Mouse (Mus musculus) forebrain, embryonic 12.5 days (tissue): Measurements from ENCODE around the gene Rbm6. TPM values are rescaled to one million over a fixed set of nuclear protein-coding genes. Genes with fewer than 3 reads are reported as not detected.

Source experiments
- ATAC-seq: fragments of 200-750 bp; cut with Nextera tagmentation; 2 replicates; pipeline ENCODE4 v1.8.0; 2017; ENCODE audit warnings: moderate TSS enrichment; ENCODE audit not compliant: low FRiP score
- H3K27ac ChIP-seq: fragments of 300-500 bp; sonication (generic); 2 replicates; pipeline ENCODE4 v1.5.1; 2016; ENCODE audit warnings: mild to moderate bottlenecking
- H3K27me3 ChIP-seq: fragments of 300-500 bp; sonication (generic); 2 replicates; pipeline ENCODE4 v1.6.1; 2016; ENCODE audit warnings: mild to moderate bottlenecking
- H3K36me3 ChIP-seq: fragments of 300-500 bp; sonication (generic); replicated peaks from 2 replicates; pipeline ENCODE4 v1.6.1; 2016; ENCODE audit warnings: mild to moderate bottlenecking
- H3K4me1 ChIP-seq: fragments of 300-500 bp; sonication (generic); 2 replicates; pipeline ENCODE4 v1.6.1; 2016
- H3K4me2 ChIP-seq: fragments of 300-500 bp; sonication (generic); 2 replicates; pipeline ENCODE4 v1.6.1; 2016; ENCODE audit warnings: mild to moderate bottlenecking, moderate library complexity
- H3K4me3 ChIP-seq: fragments of 300-500 bp; sonication (generic); replicated peaks from 2 replicates; pipeline ENCODE4 v1.5.1; 2016; ENCODE audit warnings: mild to moderate bottlenecking
- H3K9ac ChIP-seq: fragments of 300-500 bp; sonication (generic); 2 replicates; pipeline ENCODE4 v1.6.1; 2016; ENCODE audit warnings: mild to moderate bottlenecking
- H3K9me3 ChIP-seq: fragments of 300-500 bp; sonication (generic); 2 replicates; pipeline ENCODE4 v1.6.1; 2016
- WGBS: fragments of 180-500 bp; shearing (Covaris S2); methylation state at CpG from one replicate; pipeline ENCODE4 v1.1.7; 2016; 5-methylcytosine and 5-hydroxymethylcytosine counted together
- polyA plus RNA-seq: library from polyadenylated mRNA; unstranded; fragments of >200 nt; fragmentation: Nextera tagmentation; extraction: Ambion mirVana; gene quantifications from 2 replicates; pipeline ENCODE4 v1.2.1, GENCODE M21; 2016

The Rbm6 gene
- 136 and 137 TPM in 2 replicates for polyA plus RNA-seq

DNA sequence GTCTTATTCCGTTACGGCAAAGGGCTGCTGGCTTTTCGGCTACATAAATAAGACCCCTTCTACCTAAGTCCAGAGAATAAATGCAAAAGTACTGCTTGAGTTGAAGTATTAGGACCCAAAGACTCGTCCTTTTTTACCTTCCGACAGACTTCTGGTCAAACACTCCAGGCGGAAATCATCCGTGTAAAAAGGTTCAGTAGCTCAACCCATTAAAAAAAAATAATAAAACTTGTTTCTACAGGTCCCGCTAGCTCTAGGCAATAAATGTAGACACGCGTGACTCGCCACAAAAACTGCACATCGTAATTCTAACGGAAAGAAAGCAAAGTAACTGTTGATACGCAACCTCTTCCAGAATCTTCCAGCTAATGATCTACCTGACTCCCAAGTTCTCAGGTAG is at the start of gene Rbm6:
TSS of gene Rbm6 (minus strand) at position 101 of the 400 bp plus-strand sequence.
- no peak for ATAC-seq
- Histone ChIP-seq H3K9ac (peak within 1 kb of the TSS; percentile 98), H3K9me3 (no peaks in the 10 kb centered on the region), H3K27ac (peak within 1 kb of the TSS; percentile 97), H3K4me2 (peak within 1 kb of the TSS; percentile 84), H3K4me3 (peak within 1 kb of the TSS; percentile 98), H3K4me1 (peaks cover 20% of the 10 kb centered on the region), H3K27me3 (no peaks in the 10 kb centered on the region), H3K36me3 (0 out of 2 replicates have a peak, but pooled peaks cover 4% of the 10 kb centered on the region)
- WGBS: 12% methylated on average over 14 of the region's 14 CpGs

DNA sequence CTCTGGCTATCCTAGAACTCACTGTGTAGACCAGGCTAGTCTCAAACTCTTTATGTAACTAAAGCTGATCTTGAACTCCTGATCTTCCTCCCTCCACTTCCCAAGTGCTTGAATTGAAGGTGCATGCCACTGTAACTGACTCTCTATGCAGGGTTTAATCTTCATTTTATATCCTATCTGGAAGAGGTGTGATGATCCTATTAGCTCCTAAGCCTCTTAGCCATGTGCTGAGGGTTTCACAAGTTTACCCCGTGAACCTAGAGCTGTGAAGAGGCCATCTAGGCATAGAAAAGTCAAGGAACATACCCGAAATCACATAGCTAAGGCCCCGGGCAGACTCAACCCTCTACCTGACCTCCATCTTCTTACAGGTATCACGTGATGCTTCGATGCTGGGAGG is 46.4 kb upstream of the Rbm6 start:
- no peaks in the 10 kb centered on the region for H3K9me3 ChIP-seq
- 0 out of 2 replicates have a peak, but pooled peaks cover 3% of the 10 kb centered on the region for H3K27me3 ChIP-seq
- H3K4me3 ChIP-seq: no peak overlapping the region
- H3K27ac ChIP-seq: no peak overlapping the region
- ATAC-seq: no peak
- WGBS: 87% methylated on average over 5 of the region's 5 CpGs
- no peak overlapping the region for H3K9ac ChIP-seq
- no peaks in the 10 kb centered on the region for H3K36me3 ChIP-seq
- peaks cover 17% of the 10 kb centered on the region for H3K4me1 ChIP-seq
- no peak overlapping the region for H3K4me2 ChIP-seq

DNA sequence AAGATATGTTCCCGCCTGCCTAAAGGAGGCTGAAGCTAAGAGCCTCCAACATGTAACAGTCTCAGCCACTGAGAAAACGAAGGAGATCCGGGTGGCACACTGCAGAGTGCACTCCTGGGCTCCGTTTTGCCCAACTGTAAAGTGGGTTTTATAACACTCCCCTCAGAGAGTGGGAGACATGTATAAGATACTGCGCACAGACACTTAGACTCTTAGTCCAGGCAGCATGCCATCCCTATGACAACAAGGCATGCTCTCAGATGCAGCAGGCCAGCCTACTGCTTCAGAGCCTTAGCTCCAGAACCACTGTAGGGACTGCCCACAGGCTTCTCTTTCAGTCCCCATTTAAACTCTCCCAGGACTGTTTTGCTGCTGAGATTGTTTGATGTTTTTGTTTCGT is 45.8 kb upstream of the Rbm6 start:
- H3K9ac ChIP-seq: no peak overlapping the region
- H3K9me3 ChIP-seq: no peaks in the 10 kb centered on the region
- no peak overlapping the region for H3K4me2 ChIP-seq
- H3K36me3 ChIP-seq: no peaks in the 10 kb centered on the region
- peaks cover 11% of the 10 kb centered on the region for H3K4me1 ChIP-seq
- H3K27me3 ChIP-seq: 0 out of 2 replicates have a peak, but pooled peaks cover 4% of the 10 kb centered on the region
- H3K27ac ChIP-seq: no peak overlapping the region
- no peak overlapping the region for H3K4me3 ChIP-seq
- ATAC-seq: no peak
- 89% methylated on average over 6 of the region's 6 CpGs for WGBS

DNA sequence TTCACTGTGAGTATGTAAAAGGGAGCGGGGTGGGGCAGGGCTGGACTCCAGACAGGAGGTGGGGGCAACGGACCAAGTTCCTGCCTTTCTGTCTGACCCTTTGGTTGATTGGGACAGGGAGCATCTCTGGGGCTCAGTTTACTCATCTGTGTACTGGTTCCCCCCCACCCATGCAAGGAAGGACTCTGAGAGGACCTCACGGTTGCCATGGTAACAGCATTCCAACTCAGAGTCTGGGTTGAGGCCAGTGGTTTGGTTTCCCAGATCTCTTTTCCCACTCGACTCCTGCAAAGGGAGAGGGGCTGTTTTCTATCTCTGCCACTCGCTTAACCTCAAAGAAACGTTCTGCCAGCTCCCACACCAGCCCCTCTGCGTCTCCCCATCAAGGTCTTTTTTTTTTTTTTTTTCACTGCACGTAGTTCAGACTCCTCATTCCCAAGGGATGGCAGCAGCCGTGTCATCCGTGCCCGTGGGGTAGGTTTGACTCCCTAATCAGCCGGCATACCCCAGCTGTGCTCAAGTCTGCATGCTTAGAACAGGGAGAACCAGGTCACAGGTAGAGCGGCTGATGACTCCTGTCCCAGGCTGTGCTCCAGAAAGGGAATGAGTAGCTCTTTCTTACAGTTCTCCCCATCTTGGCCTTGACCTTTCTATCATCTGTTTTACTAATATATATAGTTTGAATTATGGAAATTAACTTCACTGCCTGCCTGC is 45.0 kb upstream of the Rbm6 start:
- H3K36me3 ChIP-seq: no peaks in the 10 kb centered on the region
- no peak for ATAC-seq
- H3K4me3 ChIP-seq: no peak overlapping the region
- no peak overlapping the region for H3K27ac ChIP-seq
- WGBS: 46% methylated on average over 13 of the region's 13 CpGs
- no peaks in the 10 kb centered on the region for H3K9me3 ChIP-seq
- no peak overlapping the region for H3K9ac ChIP-seq
- H3K4me1 ChIP-seq: peaks cover 9% of the 10 kb centered on the region
- H3K27me3 ChIP-seq: 0 out of 2 replicates have a peak, but pooled peaks cover 4% of the 10 kb centered on the region
- no peak overlapping the region for H3K4me2 ChIP-seq

DNA sequence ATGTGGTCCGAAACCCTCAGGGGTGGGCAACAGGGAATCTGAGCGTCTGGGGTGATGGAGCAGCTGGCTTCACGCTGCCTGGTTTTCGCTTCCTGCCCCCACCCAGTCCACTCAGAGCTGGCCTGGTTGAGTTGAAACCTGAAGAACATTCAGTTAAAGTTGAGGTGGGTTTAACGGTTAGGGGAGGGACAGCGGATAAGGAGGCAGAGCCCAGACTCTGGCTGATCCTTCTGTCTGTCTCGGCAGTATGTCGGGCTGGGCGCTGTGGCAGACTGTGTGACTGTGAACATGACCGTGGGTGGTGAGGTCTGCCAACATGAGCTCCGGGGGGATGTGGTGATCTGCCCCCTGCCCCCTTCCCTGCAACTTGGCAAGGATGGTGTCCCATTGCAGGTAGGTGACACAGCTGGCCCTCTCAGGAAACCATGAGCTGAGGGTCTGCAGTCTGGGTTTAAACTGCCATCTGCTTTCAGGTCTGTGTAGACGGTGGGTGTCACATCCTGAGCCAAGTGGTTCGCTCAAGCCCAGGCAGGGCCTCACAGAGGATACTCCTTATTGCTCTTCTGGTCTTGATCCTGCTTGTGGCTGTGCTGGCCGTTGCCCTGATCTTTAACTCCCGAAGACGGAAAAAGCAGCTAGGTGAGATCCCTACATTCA is 41.9 kb upstream of the Rbm6 start:
- no peak for ATAC-seq
- no peak overlapping the region for H3K27ac ChIP-seq
- H3K27me3 ChIP-seq: 0 out of 2 replicates have a peak, but pooled peaks cover 4% of the 10 kb centered on the region
- H3K4me1 ChIP-seq: peaks cover 9% of the 10 kb centered on the region
- no peaks in the 10 kb centered on the region for H3K36me3 ChIP-seq
- H3K9me3 ChIP-seq: no peaks in the 10 kb centered on the region
- H3K9ac ChIP-seq: no peak overlapping the region
- no peak overlapping the region for H3K4me2 ChIP-seq
- no peak overlapping the region for H3K4me3 ChIP-seq
- 83% methylated on average over 16 of the region's 16 CpGs for WGBS

DNA sequence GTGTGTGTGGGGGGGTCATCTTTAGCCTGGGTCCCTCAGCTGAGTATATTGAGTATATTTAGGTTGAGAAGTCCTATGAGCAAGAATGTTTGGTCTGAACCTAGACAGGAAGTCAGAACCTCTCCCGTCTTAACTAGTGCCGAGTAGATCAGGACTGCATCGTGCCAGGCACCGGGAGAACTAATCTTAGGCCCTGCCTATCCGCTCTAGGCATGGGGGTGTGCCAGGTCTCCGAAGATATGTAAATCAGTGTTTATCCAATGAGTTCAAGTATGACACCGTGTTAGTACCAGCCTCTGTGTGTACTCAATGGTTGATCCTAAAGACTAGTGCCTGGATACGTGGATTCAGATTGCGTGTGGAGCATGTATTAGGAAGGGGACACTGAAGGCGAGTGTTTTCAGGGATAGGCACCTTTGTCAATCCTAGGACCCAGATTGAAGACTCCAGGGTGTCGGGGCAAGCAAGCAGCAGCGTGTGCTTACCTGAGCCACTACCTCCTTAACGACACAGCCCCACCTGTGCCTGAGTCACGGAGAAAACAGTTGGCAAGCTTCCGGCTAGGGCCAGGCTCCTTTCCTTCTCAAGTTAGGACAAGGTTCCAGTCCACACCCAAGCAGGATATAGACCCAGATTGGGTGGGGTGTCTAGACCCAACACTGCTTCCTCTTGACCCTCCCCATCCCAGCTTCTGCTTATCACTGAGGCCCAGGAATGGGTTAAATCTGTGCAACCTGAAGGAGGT is 37.2 kb upstream of the Rbm6 start:
- ATAC-seq: no peak
- H3K4me2 ChIP-seq: no peak overlapping the region
- no peak overlapping the region for H3K4me3 ChIP-seq
- H3K27ac ChIP-seq: no peak overlapping the region
- WGBS: 91% methylated on average over 15 of the region's 15 CpGs
- H3K4me1 ChIP-seq: peaks cover 31% of the 10 kb centered on the region
- H3K9ac ChIP-seq: no peak overlapping the region
- H3K27me3 ChIP-seq: peaks cover 30% of the 10 kb centered on the region
- no peaks in the 10 kb centered on the region for H3K36me3 ChIP-seq
- H3K9me3 ChIP-seq: no peaks in the 10 kb centered on the region

DNA sequence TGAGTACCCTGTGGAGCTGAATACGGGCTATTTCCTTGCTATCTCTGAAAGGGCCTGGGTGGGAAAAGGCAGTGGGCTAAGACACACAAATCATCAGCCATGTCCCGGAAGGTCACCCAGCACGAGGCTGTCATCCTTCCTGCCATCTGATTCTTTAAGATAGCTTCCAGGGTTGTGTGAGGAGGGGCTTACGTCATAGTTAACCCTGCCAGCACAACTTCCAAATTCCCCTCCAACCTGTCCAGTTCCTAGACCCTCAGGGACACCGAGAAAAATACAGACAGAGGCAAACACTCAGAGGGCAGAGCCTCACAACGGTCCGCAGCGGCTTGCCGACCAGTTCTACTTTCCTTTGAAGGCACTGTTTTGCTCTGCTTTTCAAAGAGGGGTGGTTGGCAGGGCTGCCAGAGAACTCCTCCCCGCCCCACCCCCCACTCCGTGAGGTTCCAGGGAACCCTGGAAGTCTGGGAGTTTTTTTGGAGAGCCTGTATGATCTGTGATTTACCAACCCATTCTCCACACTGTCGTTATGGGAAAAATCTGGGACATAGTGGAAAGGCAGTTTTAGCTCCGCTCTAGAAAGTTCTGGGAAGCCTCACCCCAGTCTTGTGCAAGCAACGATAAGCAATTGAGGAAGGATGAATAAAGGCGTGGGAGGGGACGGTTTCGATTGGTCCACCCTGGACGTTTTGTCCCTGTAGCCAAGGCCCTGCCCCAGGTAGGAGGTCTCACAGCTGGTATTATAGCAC is 35.5 kb upstream of the Rbm6 start:
- Histone ChIP-seq H3K4me1 (peaks cover 31% of the 10 kb centered on the region), H3K4me3 (no peak overlapping the region), H3K9ac (0 out of 2 replicates have a peak overlapping the region, but pooled peaks have one; percentile 21), H3K4me2 (peak overlapping the region; percentile 8; the same call in 1 of the 2 replicates), H3K36me3 (no peaks in the 10 kb centered on the region), H3K27me3 (peaks cover 27% of the 10 kb centered on the region), H3K27ac (no peak overlapping the region), H3K9me3 (no peaks in the 10 kb centered on the region)
- ATAC-seq: no peak
- WGBS: 31% methylated on average over 18 of the region's 18 CpGs

DNA sequence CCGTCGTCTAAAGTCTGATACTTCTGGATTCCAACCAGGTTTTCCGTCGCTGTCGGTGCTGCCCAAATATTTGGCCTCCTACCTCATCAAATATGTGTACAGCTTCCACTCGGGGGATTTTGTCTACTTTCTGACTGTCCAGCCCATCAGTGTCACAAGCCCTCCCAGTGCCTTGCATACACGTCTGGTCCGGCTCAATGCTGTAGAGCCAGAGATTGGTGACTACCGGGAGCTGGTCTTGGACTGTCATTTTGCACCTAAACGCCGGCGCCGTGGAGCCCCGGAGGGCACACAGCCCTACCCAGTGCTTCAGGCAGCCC is 34.7 kb upstream of the Rbm6 start:
- 88% methylated on average over 14 of the region's 14 CpGs for WGBS
- no peaks in the 10 kb centered on the region for H3K36me3 ChIP-seq

DNA sequence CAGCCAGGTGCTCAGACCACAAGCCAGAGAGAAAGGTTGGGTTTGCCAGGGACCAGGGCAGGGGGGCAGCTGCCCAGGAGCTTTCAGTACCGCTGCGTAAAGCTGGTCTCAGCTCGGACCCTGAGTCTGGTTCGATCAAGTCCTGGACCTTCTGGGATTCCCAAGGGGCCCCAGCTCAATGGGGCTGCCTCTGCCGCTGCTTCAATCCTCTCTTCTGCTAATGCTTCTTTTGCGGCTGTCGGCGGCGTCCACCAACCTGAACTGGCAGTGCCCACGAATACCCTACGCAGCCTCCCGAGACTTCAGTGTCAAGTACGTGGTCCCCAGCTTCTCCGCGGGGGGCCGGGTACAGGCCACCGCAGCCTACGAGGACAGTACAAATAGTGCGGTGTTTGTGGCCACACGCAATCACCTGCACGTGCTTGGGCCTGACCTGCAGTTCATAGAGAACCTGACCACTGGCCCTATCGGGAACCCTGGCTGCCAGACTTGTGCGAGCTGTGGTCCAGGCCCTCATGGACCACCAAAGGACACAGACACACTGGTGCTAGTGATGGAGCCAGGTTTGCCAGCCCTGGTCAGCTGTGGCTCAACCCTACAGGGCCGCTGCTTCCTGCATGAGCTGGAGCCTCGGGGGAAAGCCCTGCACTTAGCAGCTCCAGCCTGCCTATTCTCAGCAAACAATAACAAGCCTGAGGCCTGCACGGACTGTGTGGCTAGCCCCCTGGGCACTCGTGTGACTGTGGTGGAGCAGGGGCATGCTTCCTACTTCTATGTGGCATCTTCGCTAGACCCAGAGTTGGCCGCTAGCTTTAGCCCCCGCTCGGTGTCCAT is 34.1 kb upstream of the Rbm6 start:
- H3K27ac ChIP-seq: no peak overlapping the region
- peak overlapping the region; percentile 22 for H3K4me3 ChIP-seq
- H3K4me2 ChIP-seq: peak overlapping the region; percentile 53
- no peaks in the 10 kb centered on the region for H3K9me3 ChIP-seq
- peak overlapping the region; percentile 8; the same call in 1 of the 2 replicates for H3K9ac ChIP-seq
- H3K4me1 ChIP-seq: peaks cover 31% of the 10 kb centered on the region
- WGBS: 53% methylated on average over 31 of the region's 31 CpGs
- 0 out of 2 replicates have a peak, but pooled peaks have one; percentile 12 for ATAC-seq
- H3K27me3 ChIP-seq: peaks cover 39% of the 10 kb centered on the region
- no peaks in the 10 kb centered on the region for H3K36me3 ChIP-seq

More for the DNA sequence above, 34.7 kb upstream of the Rbm6 start:
- Histone ChIP-seq H3K4me3 (no peak overlapping the region), H3K9ac (no peak overlapping the region), H3K27ac (no peak overlapping the region), H3K4me2 (no peak overlapping the region), H3K27me3 (peaks cover 33% of the 10 kb centered on the region), H3K9me3 (no peaks in the 10 kb centered on the region), H3K4me1 (peaks cover 31% of the 10 kb centered on the region)
- no peak for ATAC-seq

DNA sequence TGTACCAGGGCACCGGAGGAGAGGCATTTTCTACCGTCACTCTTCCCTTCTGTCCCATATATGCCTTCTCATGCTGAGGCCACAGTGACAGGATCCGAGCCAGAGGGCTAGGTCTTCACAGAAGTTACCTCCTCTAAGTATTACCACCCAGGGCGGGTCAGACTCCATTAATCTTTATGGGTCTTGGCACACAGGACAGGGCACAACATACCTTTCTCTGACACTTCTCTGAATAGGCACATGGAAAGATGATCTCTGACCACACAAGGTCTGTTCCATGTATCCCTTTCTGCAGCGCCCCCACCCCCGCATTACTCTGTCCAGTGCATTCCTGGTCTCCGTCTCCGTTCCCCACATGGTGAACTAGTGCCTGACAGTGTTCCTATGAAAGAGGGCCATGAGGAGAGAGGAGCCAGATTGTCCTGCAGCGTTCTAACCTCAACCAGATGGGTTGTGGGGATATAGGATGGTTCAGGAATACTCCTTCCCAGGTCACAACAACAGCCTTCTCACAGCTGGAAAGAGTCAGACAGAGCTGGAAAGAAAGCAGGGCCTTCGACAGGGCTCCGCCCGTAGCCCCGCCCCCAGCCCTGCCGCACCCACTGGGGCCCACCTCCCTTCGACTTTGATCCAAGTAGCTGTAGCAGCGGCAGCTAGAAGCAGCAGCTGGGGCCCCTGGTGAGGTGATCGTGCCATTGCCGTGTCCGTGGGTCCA is 33.4 kb upstream of the Rbm6 start, which contains the start of gene Mst1r:
TSS of gene Mst1r (plus strand) at position 622 of the 715 bp plus-strand sequence.
- ATAC-seq: peak; percentile 47; the same call in 1 of the 2 replicates
- Histone ChIP-seq H3K4me2 (peak within 1 kb of the TSS; percentile 53), H3K4me1 (peaks cover 34% of the 10 kb centered on the region), H3K4me3 (peak within 1 kb of the TSS; percentile 22), H3K27me3 (peaks cover 47% of the 10 kb centered on the region), H3K9ac (peak within 1 kb of the TSS; percentile 8; the same call in 1 of the 2 replicates), H3K36me3 (no peaks in the 10 kb centered on the region), H3K27ac (no peak within 1 kb of the TSS), H3K9me3 (no peaks in the 10 kb centered on the region)
- 21% methylated on average over 19 of the region's 19 CpGs for WGBS
